Mouse (Mus musculus) embryo, embryonic 10 days (tissue): ENCODE data around the gene Ccr6.

ENCODE experiments used
- DNase-seq: peaks from one replicate; pipeline ENCODE4 v3.0.0-alpha.2; 2015; ENCODE audit warnings: low spot score

Gene Ccr6

DNA sequence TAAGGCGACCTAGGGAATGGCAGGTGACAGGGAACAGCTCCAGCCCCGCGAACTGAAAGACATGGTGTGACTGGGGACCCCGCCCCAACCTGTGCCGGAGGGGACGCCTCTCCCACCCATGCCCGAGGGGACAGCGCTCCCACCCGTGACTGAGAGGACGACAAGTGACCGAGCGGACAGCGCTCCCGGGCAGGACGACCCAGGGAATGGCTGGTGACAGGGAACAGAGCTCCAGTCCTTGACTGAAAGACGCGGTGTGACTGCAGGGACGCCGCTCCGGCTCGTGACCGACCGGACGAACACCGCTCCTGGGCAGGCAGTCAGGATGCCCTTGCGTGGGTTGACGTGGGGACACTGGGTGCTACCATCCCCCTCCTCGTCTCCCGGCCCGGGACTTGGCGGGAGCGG, 48.4 kb downstream of the Ccr6 start:
- no peak for DNase-seq

DNA sequence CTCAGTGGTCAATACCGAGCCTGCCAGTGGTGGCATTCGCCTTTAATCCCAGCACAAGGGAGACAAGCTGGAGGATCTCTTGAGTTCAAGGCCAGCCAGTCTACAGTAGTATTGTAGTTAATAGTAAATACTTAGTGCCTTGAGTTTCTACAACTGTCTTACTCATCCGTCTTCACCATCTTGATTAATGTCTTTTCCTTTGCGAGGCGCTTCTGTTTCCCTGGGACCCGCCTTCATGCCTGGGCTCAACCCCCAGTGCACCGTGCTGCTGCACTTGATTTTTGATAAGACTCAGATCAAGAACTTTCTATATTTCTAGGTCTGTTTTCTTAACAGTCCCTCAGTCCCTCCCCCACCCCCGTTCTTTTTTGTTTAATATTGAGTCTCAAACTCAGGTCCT, 49.2 kb downstream of the Ccr6 start:
- DNase-seq, result no peak

DNA sequence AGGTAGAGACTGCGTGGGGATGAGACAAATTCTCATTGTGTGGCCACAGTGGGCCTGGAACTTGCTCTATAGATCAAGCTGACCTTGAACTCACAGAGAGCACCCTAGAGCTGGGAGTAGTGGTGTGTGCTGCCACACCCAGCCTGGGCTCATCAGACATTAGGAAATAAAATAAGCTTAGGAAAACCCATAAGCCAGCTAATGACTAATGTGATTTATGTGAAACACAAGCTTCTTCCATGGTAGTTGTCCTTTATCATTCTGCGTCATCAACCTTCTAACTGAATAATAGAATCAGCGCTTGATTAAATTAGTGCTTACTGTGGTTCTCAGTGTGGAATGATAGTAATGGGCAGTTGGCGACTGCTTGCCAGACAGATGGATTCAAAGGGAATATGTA, 51.1 kb downstream of the Ccr6 start:
- DNase-seq, result no peak

DNA sequence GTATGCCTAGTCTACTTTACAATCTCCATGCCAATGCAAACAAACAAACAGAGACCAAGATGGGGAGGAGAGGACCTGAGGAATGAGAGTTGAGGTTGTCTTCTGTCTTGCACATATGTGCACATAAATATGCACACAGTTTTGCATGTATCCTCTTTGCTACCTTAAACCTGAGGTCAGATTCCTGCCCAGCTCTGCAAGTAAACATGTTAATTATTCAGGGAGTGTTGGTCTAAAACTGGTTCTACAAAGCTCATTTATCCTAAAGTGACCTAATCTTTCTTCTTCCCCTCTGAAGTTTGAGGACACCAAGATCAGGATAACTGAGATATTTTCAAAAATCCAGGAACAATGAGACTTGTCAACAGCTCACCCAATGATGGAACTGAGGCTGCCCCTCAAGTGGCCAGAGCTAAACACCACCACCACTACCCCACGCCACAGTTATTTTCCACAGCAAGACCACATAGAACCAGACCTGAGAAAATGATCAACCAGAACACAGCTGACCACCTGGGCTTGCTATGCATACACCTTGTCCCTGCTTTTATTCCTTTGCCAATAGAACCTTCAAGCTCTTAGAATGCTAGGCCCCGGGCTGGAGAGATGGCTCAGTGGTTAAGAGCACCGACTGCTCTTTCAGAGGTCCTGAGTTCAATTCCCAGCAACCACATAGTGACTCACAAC, 54.3 kb downstream of the Ccr6 start:
- DNase-seq, result no peak

DNA sequence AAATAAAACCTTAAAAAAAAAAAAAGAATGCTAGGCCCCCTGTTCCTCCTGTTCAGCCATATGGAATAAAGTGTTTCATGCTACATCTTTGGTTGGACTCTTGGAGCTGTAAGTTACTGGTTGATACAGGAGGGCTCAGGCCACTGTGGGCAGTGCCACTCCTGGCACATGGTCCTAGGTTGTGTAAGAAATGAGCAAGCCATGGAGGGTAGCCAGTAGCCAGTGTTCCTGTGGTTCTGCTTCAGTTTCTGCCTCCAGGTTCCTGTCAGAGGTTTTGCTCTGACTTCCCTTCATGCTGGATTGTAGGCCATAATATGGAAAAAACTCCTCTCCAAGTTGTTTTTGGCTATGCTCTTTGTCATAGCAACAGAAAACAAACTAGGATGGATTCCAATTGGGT, 54.9 kb downstream of the Ccr6 start:
- DNase-seq, result no peak

DNA sequence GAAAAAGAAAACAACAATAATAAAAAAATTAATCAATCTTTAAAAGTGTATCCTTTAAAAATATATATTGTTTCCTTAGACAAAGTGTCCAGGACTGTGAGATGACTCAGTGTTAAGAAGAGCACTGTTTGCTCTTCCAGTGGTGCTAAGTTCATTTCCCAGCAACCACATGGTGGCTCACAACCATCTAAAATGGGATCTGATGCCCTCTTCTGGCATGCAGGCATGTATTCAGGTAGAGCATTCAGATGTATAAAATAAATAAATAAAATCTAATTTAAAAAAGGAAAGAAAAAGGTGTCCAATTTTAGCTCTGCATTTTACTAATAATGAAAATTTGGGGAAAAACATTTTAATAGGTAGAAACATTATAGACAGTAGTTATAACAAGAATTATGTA, 60.0 kb downstream of the Ccr6 start:
- DNase-seq, result no peak

DNA sequence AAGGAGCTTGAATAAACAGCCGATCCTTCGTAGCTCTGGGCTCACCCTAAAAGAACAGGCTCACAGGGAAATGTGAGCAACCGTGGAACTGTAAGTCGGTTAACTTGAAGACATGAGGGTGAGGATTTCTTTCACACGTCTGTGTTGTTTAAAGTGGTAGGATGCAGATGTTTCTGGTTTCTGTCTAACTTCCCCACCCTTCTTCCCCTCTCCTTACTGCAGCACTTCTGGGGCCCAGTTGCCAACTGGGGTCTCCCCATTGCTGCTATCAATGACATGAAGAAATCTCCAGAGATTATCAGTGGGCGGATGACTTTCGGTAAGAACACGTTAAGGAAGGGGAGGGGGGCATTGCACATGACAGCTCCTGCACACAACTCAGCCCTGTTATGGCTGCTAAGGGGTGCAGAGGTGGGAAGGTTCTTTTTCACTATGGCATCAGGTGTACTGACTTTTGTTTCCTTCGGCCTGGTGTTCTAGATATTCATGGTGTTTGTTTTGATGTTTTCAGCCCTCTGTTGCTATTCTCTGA, 60.5 kb downstream of the Ccr6 start:
- no peak for DNase-seq

DNA sequence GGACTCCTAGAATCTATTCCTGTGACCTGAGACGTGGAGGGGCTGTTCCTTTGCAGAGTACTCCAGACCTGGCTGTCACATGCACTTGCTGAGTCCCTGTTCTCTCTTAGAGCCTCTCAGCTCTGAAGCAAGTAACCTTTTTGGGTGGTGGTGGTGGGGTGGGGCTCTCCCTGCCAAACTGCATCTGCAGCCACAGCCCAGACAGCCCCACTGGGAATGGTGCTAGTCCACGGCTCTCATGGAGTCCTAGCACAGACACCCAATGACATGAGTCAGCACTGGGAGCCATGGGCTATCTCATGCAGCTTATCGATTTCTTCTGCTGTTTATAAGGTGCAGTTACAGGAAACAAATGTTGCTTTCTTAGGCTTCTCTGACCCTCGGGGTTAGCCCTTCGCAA, 61.9 kb downstream of the Ccr6 start:
- DNase-seq, result no peak

DNA sequence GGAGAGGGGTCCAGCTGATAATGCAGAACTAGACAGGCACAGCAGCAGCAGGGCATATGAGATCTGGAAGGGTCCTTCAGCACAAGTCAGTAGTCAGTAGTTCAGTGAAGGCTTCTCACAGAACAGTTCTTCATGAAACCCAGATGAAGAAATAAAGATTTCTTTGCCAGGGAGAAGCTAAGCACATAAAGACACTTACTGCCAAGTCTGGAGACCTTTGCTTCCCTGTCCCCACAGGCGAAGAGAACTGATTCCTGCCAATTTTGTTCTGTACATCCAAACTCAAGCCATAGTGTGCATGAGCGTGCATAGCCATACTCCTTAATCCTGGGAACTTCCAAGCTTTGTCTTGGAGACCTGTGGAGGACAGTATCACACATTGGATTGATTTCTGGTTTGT, 62.4 kb downstream of the Ccr6 start:
- DNase-seq, result no peak

DNA sequence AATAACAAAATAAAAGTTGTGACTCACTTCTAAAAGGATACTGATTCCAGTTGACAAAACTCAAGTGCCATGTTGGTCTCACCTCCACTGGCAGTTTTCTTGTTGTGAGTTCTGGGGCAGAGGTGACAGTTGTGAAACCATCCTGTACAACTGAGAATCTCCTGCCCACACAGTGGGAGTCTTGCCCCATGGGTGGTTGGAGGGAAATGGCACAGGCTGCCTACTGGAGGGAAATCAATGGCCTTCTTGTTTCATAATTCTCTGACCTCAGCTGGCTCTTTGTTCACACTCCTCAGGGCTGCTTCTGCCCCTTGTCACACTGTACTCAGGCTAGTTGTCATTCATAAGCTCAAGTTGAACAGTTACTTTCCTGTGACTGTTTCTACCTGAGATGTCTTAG, 63.7 kb downstream of the Ccr6 start:
- no peak for DNase-seq

DNA sequence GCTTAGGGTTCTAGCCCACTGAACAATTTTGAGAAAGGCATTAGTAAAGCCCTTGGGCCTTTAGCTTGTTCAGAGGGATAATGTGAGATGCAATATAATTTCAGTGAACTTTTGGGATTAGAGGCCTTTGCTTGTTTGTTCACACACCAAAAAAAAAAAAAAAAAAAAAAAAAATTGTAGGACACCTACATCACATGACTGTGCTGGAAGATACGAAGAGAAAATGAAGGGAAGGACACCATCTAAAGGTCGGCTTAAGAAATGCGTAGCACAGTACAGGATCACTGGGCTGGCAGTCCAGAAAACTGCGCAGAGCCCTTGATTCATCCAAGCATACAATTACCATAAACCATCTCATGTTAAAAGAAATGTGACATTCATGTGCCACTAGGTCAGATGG, 65.7 kb downstream of the Ccr6 start:
- DNase-seq, result no peak

DNA sequence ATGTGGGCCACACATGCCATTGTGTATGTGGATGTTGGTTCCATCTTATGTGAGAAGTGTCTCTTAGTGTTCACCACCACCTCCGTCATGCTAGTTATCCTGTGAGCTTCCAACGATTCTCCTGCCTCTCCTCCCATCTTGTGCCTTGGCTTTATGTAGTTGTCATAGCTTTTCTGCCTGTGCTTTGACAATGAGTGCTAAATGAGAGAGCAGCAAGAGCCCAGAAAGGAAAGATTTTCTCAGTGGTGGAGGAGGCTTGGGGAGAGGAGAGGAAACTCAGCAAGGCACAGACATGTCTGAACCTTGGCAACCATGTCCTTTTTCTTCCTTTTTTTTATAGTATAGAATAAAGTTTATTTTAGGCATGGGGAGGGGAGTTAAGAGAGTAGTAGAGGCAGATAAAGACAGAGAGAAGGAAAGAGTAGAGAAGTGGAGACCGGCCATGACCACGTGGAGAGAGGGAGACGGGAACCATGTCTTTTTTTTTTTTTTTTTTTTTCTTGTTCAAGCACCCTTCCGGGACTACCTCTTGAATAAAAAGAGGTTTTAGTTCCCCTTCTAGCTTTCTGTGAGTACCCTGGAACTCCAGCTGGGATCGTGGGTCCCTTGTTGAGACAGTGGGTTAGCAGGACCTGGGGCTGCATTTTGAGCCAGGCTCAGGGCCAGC, 67.1 kb downstream of the Ccr6 start:
- DNase-seq, result no peak

DNA sequence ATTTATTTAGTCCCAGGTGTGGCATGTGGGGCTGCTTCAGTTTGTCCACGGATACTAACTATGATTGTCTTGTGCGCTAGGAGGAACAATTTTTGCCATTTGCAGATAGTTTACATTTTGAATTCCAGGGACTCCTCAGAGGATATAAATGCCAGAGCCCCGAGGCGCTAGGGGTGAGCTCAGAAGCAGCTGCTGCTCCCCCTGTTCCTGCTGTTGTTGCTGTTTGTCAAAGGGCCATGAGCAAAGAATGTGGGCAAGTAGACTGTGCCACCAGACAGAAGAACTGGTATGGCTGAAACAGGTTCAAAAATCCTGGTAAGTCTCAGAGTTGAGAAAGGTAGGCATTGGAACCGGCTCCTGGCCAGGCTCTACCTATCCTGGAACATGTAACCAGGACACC, 67.8 kb downstream of the Ccr6 start:
- DNase-seq, result no peak

DNA sequence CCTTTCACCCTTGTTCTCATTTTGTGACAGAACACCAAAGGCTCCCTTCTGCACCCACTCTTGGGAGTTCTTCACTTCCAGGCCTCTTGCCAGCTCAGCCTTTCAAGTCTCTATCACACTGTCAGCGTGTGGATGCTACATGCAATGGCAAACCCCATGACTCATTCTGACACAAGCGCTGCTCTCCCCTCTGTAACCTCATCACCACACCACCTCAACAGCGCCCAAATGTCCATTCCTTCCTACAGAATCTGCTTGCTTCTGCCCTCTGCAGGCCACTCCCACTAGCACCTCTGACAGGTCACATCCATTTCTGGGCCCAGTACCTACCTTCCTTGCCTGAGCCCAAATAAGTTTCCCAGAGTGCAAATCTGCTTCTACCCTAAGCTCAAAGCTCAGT, 70.0 kb downstream of the Ccr6 start:
- DNase-seq, result peak; percentile 18
